Comparison of ENCODE assay signal across 8 mouse cellular contexts in genomic region chr4:120817002-120817774, GRCm38 (mm10). TPM values are rescaled to one million over a fixed set of nuclear protein-coding genes. Genes with fewer than 3 reads are reported as not detected.
DNase-seq lines count a peak whose midpoint lies in the region; ATAC-seq and TF ChIP-seq lines count a peak whose summit lies in the region.

No protein-coding gene starts in this region.

- no peaks in the 10 kb centered on the region for H3K9me3 ChIP-seq in lung, embryonic 14.5 days (ENCODE audit: low read depth, low read length)
- H3K9me3 ChIP-seq in midbrain, embryonic 10.5 days (replicated peaks): no peaks in the 10 kb centered on the region

- peaks cover 29% of the 10 kb centered on the region for H3K4me1 ChIP-seq in lung, embryonic 14.5 days (ENCODE audit: insufficient read depth)
- peaks cover 47% of the 10 kb centered on the region for H3K4me1 ChIP-seq in midbrain, embryonic 10.5 days

- intact Hi-C loops in gastrocnemius, postnatal 14 days (cut with DNase I; ENCODE audit: low total_unique reads): no loop called here

- DNase-seq in heart, adult 11 months: peak; percentile 93
- DNase-seq in heart, adult 8-10 months (ENCODE audit: low spot score): no peak
- peak; percentile 24 for DNase-seq in adrenal gland, postnatal 25 days
- peak; percentile 32 for DNase-seq in heart, postnatal 4 days
- DNase-seq in lung, embryonic 14.5 days: peak; percentile 95
- DNase-seq in layer of hippocampus, postnatal 36 days: no peak
- no peak for DNase-seq in midbrain, embryonic 10.5 days (ENCODE audit: low spot score)
- no peak for DNase-seq in gastrocnemius, postnatal 14 days

- H3K27ac ChIP-seq in lung, embryonic 14.5 days (ENCODE audit: low read depth): peak overlapping the region; percentile 88
- H3K27ac ChIP-seq in midbrain, embryonic 10.5 days (replicated peaks): no peak overlapping the region

- ATAC-seq in lung, embryonic 14.5 days (ENCODE audit: insufficient read depth): peak; percentile 79

- 13% methylated on average over 3 of the region's 3 CpGs for WGBS in lung, embryonic 14.5 days
- WGBS in midbrain, embryonic 10.5 days: 36% methylated on average over 3 of the region's 3 CpGs

- no peaks in the 10 kb centered on the region for H3K27me3 ChIP-seq in lung, embryonic 14.5 days (ENCODE audit: insufficient read depth, low read length)
- H3K27me3 ChIP-seq in midbrain, embryonic 10.5 days (ENCODE audit: low read depth, poor library complexity, severe bottlenecking): no peaks in the 10 kb centered on the region

- no peak for TF ChIP-seq CTCF in lung, embryonic 14.5 days (IDR thresholded peaks at IDR 0.05; ENCODE audit: low read depth)

- no peaks in the 10 kb centered on the region for H3K36me3 ChIP-seq in lung, embryonic 14.5 days (ENCODE audit: insufficient read depth)
- peaks cover 8% of the 10 kb centered on the region; the same call in 1 of the 2 replicates for H3K36me3 ChIP-seq in midbrain, embryonic 10.5 days

- 0 out of 2 replicates have a peak overlapping the region, but pooled peaks have one; percentile 9 for H3K9ac ChIP-seq in lung, embryonic 14.5 days

- H3K4me2 ChIP-seq in lung, embryonic 14.5 days: peak overlapping the region; percentile 69

- peak overlapping the region; percentile 48; the same call in 1 of the 2 replicates for H3K4me3 ChIP-seq in lung, embryonic 14.5 days (ENCODE audit: low read depth, low read length)
- no peak overlapping the region for H3K4me3 ChIP-seq in midbrain, embryonic 10.5 days

RNA-seq across cellular contexts. Expression of gene Nfyc, which starts 14.2 kb away (rescaled TPM):
- total RNA-seq in heart, adult 8-10 months (2022): 10 to 100 TPM; 52.4 to 55.1 (median 54.4) TPM
- 62.8 and 68.9 TPM in 2 replicates for total RNA-seq in adrenal gland, postnatal 25 days (2021)
- 10 to 100 TPM; 90.3 to 96.0 TPM for total RNA-seq in heart, postnatal 4 days (2021)
- polyA plus RNA-seq in lung, embryonic 14.5 days (2014; fragmentation: Nextera tagmentation; extraction: Ambion mirVana): 113 and 114 TPM in 2 replicates
- total RNA-seq in layer of hippocampus, postnatal 36 days (2021): 10 to 100 TPM; 49.0 to 52.9 TPM
- polyA plus RNA-seq in midbrain, embryonic 10.5 days (2016; fragmentation: Nextera tagmentation; extraction: Ambion mirVana): 123 and 127 TPM in 2 replicates
- 10 to 100 TPM; 43.7 to 44.3 TPM for total RNA-seq in gastrocnemius, postnatal 14 days (2021)

RNA-seq across cellular contexts. Expression of gene Rims3, which starts 37.4 kb away (rescaled TPM):
- under 1 TPM in 3 of 4 experiments, not detected in 1; 0.06 to 0.14 (median 0.08) TPM for total RNA-seq in heart, adult 8-10 months (2022)
- 6.4 and 11.1 TPM in 2 replicates for total RNA-seq in adrenal gland, postnatal 25 days (2021)
- under 1 TPM; 0.21 to 0.29 TPM for total RNA-seq in heart, postnatal 4 days (2021)
- polyA plus RNA-seq in lung, embryonic 14.5 days (2014; fragmentation: Nextera tagmentation; extraction: Ambion mirVana): 0.70 and 1.1 TPM in 2 replicates
- 10 to 100 TPM; 25.9 to 28.9 TPM for total RNA-seq in layer of hippocampus, postnatal 36 days (2021)
- polyA plus RNA-seq in midbrain, embryonic 10.5 days (2016; fragmentation: Nextera tagmentation; extraction: Ambion mirVana): 3.8 and 5.4 TPM in 2 replicates
- under 1 TPM in 1 of 2 experiments, not detected in 1; 0.06 TPM for total RNA-seq in gastrocnemius, postnatal 14 days (2021)

Comparison
In these comparisons a context has a peak if more than half of its experiments do, and no peak if none do; other contexts are left out.
1. DNase-seq: peak in heart, adult 11 months (single experiment), adrenal gland, postnatal 25 days (single experiment), heart, postnatal 4 days (single experiment) and lung, embryonic 14.5 days (single experiment); none in heart, adult 8-10 months (single experiment), layer of hippocampus, postnatal 36 days (0 of 2), midbrain, embryonic 10.5 days (single experiment) and gastrocnemius, postnatal 14 days (single experiment).